Mouse (Mus musculus): ENCODE results near the gene Neurog3. TPM values are rescaled to one million over a fixed set of nuclear protein-coding genes. Genes with fewer than 3 reads are reported as not detected.

Gene Neurog3
- not detected in 2 replicates for polyA plus RNA-seq (2012; rRNA removed; ENCODE audit: low replicate concordance)

DNA sequence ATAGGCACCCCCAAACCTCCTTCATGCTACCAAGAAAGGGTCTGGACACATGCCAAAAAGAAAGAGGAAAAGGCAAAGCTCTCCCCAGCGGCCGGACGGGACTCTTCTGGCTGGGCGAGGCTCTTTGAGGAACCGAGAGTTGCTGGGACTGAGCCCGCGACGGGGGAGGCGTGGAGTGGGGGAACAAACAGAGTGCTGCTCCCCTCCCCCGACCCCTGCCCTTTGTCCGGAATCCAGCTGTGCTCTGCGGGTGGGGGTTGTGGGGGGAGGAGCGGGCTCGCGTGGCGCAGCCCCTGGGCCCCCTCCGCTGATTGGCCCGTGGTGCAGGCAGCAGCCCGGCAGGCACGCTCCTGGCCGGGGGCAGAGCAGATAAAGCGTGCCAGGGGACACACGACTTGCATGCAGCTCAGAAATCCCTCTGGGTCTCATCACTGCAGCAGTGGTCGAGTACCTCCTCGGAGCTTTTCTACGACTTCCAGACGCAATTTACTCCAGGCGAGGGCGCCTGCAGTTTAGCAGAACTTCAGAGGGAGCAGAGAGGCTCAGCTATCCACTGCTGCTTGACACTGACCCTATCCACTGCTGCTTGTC is at the start of gene Neurog3:
Gene Neurog3 (plus strand): TSS at position 400 of the 591 bp plus-strand sequence.

DNA sequence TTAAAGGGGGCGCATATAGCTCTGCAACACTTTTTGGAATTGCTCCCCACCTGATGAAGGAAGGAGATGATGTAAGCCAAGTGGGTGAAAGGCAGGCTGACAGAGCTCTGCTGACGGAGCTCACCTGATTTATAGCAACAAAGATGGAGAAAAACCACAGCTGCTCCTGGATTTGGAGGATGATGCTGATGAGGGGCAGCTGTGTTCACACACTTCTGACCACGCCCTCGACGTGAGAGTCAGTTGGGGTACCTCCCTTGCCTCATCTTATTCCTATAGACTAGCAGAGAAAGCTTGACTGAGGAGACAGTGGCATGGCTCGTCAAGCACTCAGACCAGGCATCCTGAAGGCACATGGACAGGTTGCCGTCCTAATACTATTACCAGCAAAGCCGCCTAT is 10.9 kb downstream of the Neurog3 start, which contains the start of gene Fam241b:
Gene Fam241b (minus strand): TSS at position 101 of the 400 bp plus-strand sequence.

Other genes starting within 250 kb of the Neurog3 start
- 0.24 and 0.95 TPM in 2 replicates for gene Col13a1, start 154.0 kb upstream of the Neurog3 start, polyA plus RNA-seq (2012; rRNA removed; ENCODE audit: low replicate concordance)
- gene Fam241b, start 10.8 kb downstream of the Neurog3 start, polyA plus RNA-seq (2012; rRNA removed; ENCODE audit: low replicate concordance) = 1.9 and 4.6 TPM in 2 replicates
- gene Tspan15, start 98.2 kb downstream of the Neurog3 start, polyA plus RNA-seq (2012; rRNA removed; ENCODE audit: low replicate concordance) = 52.3 and 86.1 TPM in 2 replicates
- 0.04 TPM in 1 of 2 replicates, not detected in the other for gene Tacr2, start 119.3 kb downstream of the Neurog3 start, polyA plus RNA-seq (2012; rRNA removed; ENCODE audit: low replicate concordance)
- 17.7 and 40.6 TPM in 2 replicates for gene Hk1, start 246.8 kb downstream of the Neurog3 start, polyA plus RNA-seq (2012; rRNA removed; ENCODE audit: low replicate concordance)